In the genomic region with DNA sequence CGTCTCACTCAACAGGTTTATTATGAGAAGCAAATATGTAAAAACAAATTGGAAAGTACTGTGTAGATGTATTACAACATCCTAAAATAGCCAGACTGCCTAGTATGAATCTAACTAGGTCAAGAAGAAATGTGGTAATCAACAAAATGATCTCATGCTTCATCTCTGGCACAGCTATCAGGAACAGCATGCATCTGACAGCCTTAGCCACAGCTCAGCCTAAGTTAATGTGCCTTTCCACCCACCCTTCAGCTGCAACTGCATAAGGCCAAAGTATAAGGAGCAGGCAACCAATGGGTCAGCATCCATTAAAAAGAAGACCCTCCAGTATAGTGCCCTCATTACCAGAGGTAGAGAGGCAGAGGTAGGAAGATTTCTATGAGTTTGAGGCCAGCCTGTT, we compare ENCODE assay signal across 11 mouse cellular contexts. TPM values are rescaled to one million over a fixed set of nuclear protein-coding genes. Genes with fewer than 3 reads are reported as not detected.
A peak's percentile ranks its signal among the peaks of the same experiment; 100 is the strongest.
DNase-seq lines count a peak whose midpoint lies in the region; ATAC-seq lines count a peak whose summit lies in the region.
"Had no signal": no experiment of that assay in that cellular context is flagged by ENCODE, and none has a peak within 500 bp of the region (broad histone marks: within the 10 kb centered on the region; RNA-seq: fewer than 3 reads in every experiment).

No protein-coding gene starts in this region.

- no peak overlapping the region for H3K27ac ChIP-seq in hindbrain, embryonic 11.5 days (ENCODE audit: low read depth, low read length)

- H3K27me3 ChIP-seq in hindbrain, embryonic 11.5 days (ENCODE audit: control insufficient read depth, insufficient read depth, low read length), result no peaks in the 10 kb centered on the region
- H3K27me3 ChIP-seq: liver, embryonic 15.5 days had no signal

- H3K4me2 ChIP-seq in hindbrain, embryonic 11.5 days (replicated peaks; ENCODE audit: low read depth, low read length), result no peak overlapping the region
- H3K4me2 ChIP-seq: liver, embryonic 15.5 days had no signal

- WGBS in hindbrain, embryonic 11.5 days, result 96% methylated on average over 1 of the region's 1 CpGs

- H3K9me3 ChIP-seq in hindbrain, embryonic 11.5 days (ENCODE audit: control insufficient read depth, low read length), result no peaks in the 10 kb centered on the region
- H3K9me3 ChIP-seq: liver, embryonic 15.5 days had no signal

- no peak for ATAC-seq in hindbrain, embryonic 11.5 days (ENCODE audit: low FRiP score)

- intact Hi-C loops in heart, postnatal 36 days (cut with DNase I), result no loop called here

- H3K4me1 ChIP-seq in hindbrain, embryonic 11.5 days (replicated peaks; ENCODE audit: control insufficient read depth, insufficient read depth, low read length), result no peaks in the 10 kb centered on the region

- H3K36me3 ChIP-seq in hindbrain, embryonic 11.5 days (ENCODE audit: control insufficient read depth, insufficient read depth, low read length), result no peaks in the 10 kb centered on the region

- no peak overlapping the region for H3K9ac ChIP-seq in hindbrain, embryonic 11.5 days (ENCODE audit: low read depth, low read length)
- H3K9ac ChIP-seq: liver, embryonic 15.5 days had no signal

- H3K4me3 ChIP-seq in hindbrain, embryonic 11.5 days (ENCODE audit: low read depth, low read length), result no peak overlapping the region
- H3K4me3 ChIP-seq: liver, embryonic 15.5 days had no signal

- peak; percentile 66 for DNase-seq in heart, adult 8-10 months (ENCODE audit: low spot score)
- DNase-seq in heart, postnatal 36 days, result no peak
- peak; percentile 27 for DNase-seq in Muller cell, postnatal 12 days (ENCODE audit: inconsistent ontology term)
- DNase-seq in cerebellum, adult 11-12 months, result peak; percentile 64
- DNase-seq in layer of hippocampus, postnatal 14 days (ENCODE audit: low spot score in 2 of 2), result peak; percentile 9 to 30
- DNase-seq in hindbrain, embryonic 11.5 days (ENCODE audit: low spot score), result no peak
- DNase-seq in thymus, postnatal 36 days, result no peak
- no peak for DNase-seq in embryo, embryonic 9.5 days (ENCODE audit: extremely low spot score)
- DNase-seq: heart, postnatal 4 days; kidney, postnatal 25 days had no signal

RNA-seq across cellular contexts. Expression of a gene that starts 34.1 kb away (rescaled TPM):
- total RNA-seq in heart, adult 8-10 months (2022), result 10 to 100 TPM; 19.3 to 24.6 (median 19.9) TPM
- 10 to 100 TPM; 17.8 to 23.8 TPM for total RNA-seq in heart, postnatal 36 days (2021)
- total RNA-seq in layer of hippocampus, postnatal 14 days (2021), result 1 to 10 TPM; 1.4 to 1.8 TPM
- polyA plus RNA-seq in hindbrain, embryonic 11.5 days (2014; fragmentation: Nextera tagmentation; extraction: Ambion mirVana), result 8.6 and 8.9 TPM in 2 replicates

Comparison
In these comparisons a context has a peak if more than half of its experiments do, and no peak if none do; other contexts are left out.
1. DNase-seq: peak in heart, adult 8-10 months (single experiment), Muller cell, postnatal 12 days (single experiment), cerebellum, adult 11-12 months (single experiment) and layer of hippocampus, postnatal 14 days (2 of 2); none in heart, postnatal 36 days (0 of 2), hindbrain, embryonic 11.5 days (single experiment), thymus, postnatal 36 days (0 of 2) and embryo, embryonic 9.5 days (single experiment).
2. RNA of a gene that starts 34.1 kb away (total RNA-seq): 17.8 to 23.8 TPM in heart, postnatal 36 days and 19.3 to 24.6 TPM in heart, adult 8-10 months; 1.4 to 1.8 TPM in layer of hippocampus, postnatal 14 days; every median in the first group is over 4 times any median in the second.